Mouse (Mus musculus): Measurements from ENCODE around the gene 1110008P14Rik.

- TF ChIP-seq TAL1 (conservative IDR thresholded peaks at IDR 0.05; ENCODE audit: low read depth, low read length) = no peak
- no peak for TF ChIP-seq CTCF (IDR thresholded peaks at IDR 0.05; ENCODE audit: low read depth, low read length)
Observed at GRCm38 (mm10) chr2:32344598-32345321, 37.0 kb downstream of the 1110008P14Rik start.

Measured in G1E (cell line).